Mouse (Mus musculus): ENCODE data around the gene AF067063. TPM values are rescaled to one million over a fixed set of nuclear protein-coding genes. Genes with fewer than 3 reads are reported as not detected.

Gene AF067063
- total RNA-seq, 2 experiments from 2014 or later: not detected

Other genes with a start within 250 kb of the AF067063 start
- 1 to 10 TPM; 1.8 to 2.5 TPM for gene Ccl28, start 206.4 kb downstream of the AF067063 start, total RNA-seq (2021)
- gene Hmgcs1, start 139.8 kb downstream of the AF067063 start, total RNA-seq (2021): 100 to 1,000 TPM; 630 to 638 TPM
- gene Nim1k, start 74.3 kb downstream of the AF067063 start, total RNA-seq (2021): 10 to 100 TPM; 14.0 to 15.0 TPM
- 10 to 100 TPM; 38.2 to 44.0 TPM for gene Zfp131, start 39.3 kb downstream of the AF067063 start, total RNA-seq (2021)
- gene D13Ertd608e, start 5.8 kb upstream of the AF067063 start, total RNA-seq (2021): not detected
- gene Tcstv1, start 64.6 kb upstream of the AF067063 start, total RNA-seq (2021): not detected
- not detected for gene Gm21761, start 99.1 kb upstream of the AF067063 start, total RNA-seq (2021)
- not detected for gene B020031M17Rik, start 120.6 kb upstream of the AF067063 start, total RNA-seq (2021)
- gene Gm36079, start 196.8 kb upstream of the AF067063 start, total RNA-seq (2021): not detected
- gene Gm21188, start 222.0 kb upstream of the AF067063 start, total RNA-seq (2021): under 1 TPM in 1 of 2 experiments, not detected in 1; 0.21 TPM